Mouse (Mus musculus): Measurements from ENCODE around the gene Gabrr3.

The Gabrr3 gene

GRCm38 (mm10) chr16:59469846-59470245, 62.7 kb downstream of the Gabrr3 start:
- in situ Hi-C loops (cut with MseI, MboI) = loop anchor here (5.0 to 10.0 kb wide), 2 partner anchors 145 to 147 kb away; no protein-coding TSS in a partner anchor

GRCm38 (mm10) chr16:59471637-59472278, 64.6 kb downstream of the Gabrr3 start, which contains the start of gene Riox2:
Riox2 (plus strand) TSS chr16:59471775.
- in situ Hi-C loops (cut with MseI, MboI) = loop anchor here (5.0 to 10.0 kb wide), 2 partner anchors 143 to 146 kb away; no protein-coding TSS in a partner anchor

- in situ Hi-C loops (cut with MseI, MboI) = loop anchor here (5.0 to 10.0 kb wide), 2 partner anchors 142 to 145 kb away; no protein-coding TSS in a partner anchor
Observed at GRCm38 (mm10) chr16:59472546-59472945, 65.4 kb downstream of the Gabrr3 start.

- in situ Hi-C loops (cut with MseI, MboI) = loop anchor here (5.0 to 10.0 kb wide), 2 partner anchors 140 to 143 kb away; no protein-coding TSS in a partner anchor
Observed at GRCm38 (mm10) chr16:59474788-59475187, 67.7 kb downstream of the Gabrr3 start.

- in situ Hi-C loops (cut with MseI, MboI) = loop anchor here in 1 of 2 experiments (10.0 kb wide), 1 partner anchor 137 kb away; no protein-coding TSS in a partner anchor
Observed at GRCm38 (mm10) chr16:59477955-59478354, 70.8 kb downstream of the Gabrr3 start.

GRCm38 (mm10) chr16:59487239-59487638, 80.1 kb downstream of the Gabrr3 start:
- in situ Hi-C loops (cut with MseI, MboI) = no loop called here

- in situ Hi-C loops (cut with MseI, MboI) = no loop called here
Observed at GRCm38 (mm10) chr16:59487975-59488548, 80.9 kb downstream of the Gabrr3 start.

GRCm38 (mm10) chr16:59493199-59493598, 86.1 kb downstream of the Gabrr3 start:
- in situ Hi-C loops (cut with MseI, MboI) = no loop called here

- in situ Hi-C loops (cut with MseI, MboI) = no loop called here
Observed at GRCm38 (mm10) chr16:59497947-59498346, 90.8 kb downstream of the Gabrr3 start.

GRCm38 (mm10) chr16:59499180-59499579, 92.0 kb downstream of the Gabrr3 start:
- in situ Hi-C loops (cut with MseI, MboI) = no loop called here

GRCm38 (mm10) chr16:59509830-59510229, 102.7 kb downstream of the Gabrr3 start:
- in situ Hi-C loops (cut with MseI, MboI) = no loop called here
